Mouse (Mus musculus) C2C12 (cell line): ENCODE results near the gene Prnd.

Experiments used
- CTCF ChIP-seq: IDR thresholded peaks from one replicate; pipeline ENCODE4 v1.5.1; 2011; ENCODE audit not compliant: control insufficient read depth, insufficient read depth, insufficient read length
- MAX ChIP-seq: IDR thresholded peaks from one replicate; pipeline ENCODE4 v1.6.1; 2011; ENCODE audit warnings: mild to moderate bottlenecking, control low read depth

- TF ChIP-seq CTCF (no peak), MAX (no peak)
Observed at GRCm38 (mm10) chr2:131912526-131913258, 38.0 kb upstream of the Prnd start.
